Mouse (Mus musculus) spleen, embryonic (tissue): Measurements from ENCODE around the gene Sh2d3c.

ENCODE experiments used
- CTCF ChIA-PET: fragments of 350-600 bp; sonication (Branson Sonifier 250); formaldehyde crosslinking; loops from one replicate; lab custom pipeline; 2022; lab: Charles Lee

The Sh2d3c gene

DNA sequence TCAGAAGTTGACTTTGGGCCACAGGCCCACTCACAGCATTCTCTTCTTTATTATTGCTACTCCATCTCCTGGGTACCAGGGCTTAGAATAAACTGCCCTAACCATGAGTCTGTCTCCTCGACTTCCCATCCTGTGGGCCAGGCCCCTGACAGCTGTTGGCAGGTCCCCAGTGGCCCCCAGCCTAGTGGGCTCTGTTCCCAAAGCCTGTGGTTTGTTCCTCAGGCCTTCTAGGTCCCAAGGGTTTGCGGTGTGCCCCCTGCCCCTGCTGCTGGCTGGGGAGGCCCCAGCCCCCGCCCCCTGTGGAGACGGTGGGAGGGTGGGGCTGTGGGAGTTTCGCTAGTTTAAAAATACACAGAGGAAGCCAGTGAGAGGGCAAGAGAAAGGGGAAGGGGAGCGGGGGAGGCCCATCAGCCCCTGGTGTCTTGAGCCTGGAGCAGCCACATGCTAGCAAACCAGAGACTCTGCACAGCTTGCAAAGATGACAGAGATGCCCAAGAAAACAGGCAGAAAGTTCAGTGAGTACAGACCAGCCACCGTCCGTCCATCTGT lies at the start of gene Sh2d3c:
Gene Sh2d3c, plus strand, starts transcription at position 375 of the 549 bp plus-strand sequence.
- CTCF ChIA-PET = interaction anchor here (0.5 to 0.7 kb wide), 2 partner anchors 15 to 18 kb away, joined by 3 to 6 read pairs; no protein-coding TSS in a partner anchor

DNA sequence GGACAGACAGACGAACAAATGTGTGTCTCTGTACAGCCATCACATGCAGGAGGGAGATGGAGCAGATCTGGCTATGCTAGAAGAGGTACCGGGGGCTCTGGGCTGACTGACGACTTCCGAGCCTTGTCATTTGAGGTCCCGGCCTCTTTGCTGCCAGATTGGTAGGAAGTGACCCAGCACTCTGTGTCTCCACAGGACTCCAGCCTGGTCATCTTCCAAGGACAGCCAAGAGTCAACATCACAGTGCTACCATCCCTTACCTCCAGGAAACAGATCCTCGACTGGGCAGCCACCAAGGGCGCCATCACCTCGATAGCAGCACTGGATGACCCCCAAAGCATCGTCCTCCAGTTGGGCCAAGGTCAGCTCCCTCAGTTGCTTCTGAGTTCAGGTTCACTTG lies 49.7 kb upstream of the Sh2d3c start:
- CTCF ChIA-PET = interaction anchor here (0.6 kb wide), 1 partner anchor 272 kb away, joined by 11 read pairs; no protein-coding TSS in a partner anchor

DNA sequence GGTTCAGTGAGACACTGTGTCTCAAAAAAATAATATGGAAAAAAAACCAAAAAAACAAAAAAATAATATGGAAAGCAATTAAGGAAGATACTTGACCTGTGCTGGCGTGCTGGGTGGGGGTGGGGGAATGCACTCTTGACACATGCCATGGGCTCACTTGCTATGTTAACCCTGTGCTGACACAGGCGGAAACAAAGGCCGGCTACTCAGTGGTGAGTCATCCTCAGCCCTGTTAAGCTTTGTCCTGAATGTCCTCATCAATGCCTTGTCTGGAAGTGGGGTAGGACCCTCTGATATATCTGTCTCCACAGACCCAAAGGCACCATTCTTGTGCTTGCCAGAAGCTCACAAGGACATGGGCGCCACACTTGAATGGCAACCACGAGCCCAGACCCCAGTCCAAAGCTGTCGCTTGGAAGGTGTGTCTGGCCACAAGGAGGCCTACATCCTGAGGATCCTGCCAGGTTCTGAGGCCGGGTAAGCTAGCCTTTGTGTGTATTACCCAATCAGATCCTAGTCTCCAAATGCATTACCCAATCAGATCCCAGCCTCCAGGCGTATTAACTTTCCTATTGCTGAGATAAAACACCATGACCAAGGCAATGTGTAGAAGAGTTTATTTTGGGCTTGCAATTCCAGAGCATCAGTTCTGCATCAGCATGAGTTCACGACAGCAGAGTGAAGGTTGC lies 48.8 kb upstream of the Sh2d3c start:
- CTCF ChIA-PET = interaction anchor here (0.6 kb wide), 1 partner anchor 273 kb away, joined by 11 read pairs; no protein-coding TSS in a partner anchor

DNA sequence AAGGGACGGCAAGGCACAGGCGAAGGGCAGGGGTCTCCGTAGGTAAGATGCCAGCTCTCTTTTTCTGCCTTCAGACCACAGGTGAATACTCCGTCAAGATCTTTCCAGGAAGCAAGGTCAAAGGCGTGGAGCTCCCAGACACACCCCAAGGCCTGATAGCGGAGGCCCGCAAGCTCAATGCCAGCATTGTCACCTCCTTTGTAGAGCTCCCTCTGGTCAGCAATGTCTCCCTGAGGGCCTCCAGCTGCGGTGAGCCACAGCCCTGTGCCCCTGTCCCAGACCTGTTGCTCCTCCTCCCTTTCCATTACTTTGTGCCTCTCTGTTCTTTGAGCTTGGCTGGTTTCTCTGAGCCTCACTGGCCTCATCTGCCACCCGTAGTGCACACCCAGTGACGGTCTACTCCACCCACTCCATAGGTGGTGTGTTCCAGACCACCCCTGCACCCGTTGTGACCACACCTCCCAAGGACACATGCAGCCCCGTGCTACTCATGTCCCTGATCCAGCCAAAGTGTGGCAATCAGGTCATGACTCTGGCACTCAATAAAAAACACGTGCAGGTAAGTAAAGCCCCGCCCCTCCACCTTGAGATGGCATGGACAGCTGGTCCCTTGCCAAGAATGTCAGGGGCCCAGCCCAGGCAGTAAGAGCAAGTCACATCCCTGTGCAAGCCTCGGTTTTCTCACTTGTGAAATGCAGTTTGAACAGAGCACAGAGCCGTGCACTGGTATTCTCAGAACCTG lies 47.5 kb upstream of the Sh2d3c start:
- CTCF ChIA-PET = no interaction called here

DNA sequence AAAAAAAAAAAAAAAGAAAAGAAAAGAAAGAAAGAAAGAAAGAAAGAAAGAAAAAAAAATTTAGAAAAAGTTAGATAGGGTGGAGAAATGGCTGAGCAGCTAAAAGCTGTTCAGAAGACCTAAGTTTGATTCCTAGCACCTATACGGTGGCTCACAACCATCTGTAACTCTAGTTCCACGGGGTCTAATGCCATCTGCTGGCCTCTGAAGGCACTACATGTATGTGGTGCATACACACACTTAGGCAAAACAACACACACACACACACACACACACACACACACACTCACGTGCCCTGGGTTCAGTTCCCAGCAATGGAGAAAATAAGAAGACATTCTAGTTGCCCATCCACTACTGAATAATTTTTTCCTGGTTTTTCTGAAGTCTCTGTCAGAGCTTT lies 44.0 kb upstream of the Sh2d3c start:
- CTCF ChIA-PET = interaction anchor here (0.6 kb wide), 1 partner anchor 76 kb away, joined by 3 read pairs; no protein-coding TSS in a partner anchor

DNA sequence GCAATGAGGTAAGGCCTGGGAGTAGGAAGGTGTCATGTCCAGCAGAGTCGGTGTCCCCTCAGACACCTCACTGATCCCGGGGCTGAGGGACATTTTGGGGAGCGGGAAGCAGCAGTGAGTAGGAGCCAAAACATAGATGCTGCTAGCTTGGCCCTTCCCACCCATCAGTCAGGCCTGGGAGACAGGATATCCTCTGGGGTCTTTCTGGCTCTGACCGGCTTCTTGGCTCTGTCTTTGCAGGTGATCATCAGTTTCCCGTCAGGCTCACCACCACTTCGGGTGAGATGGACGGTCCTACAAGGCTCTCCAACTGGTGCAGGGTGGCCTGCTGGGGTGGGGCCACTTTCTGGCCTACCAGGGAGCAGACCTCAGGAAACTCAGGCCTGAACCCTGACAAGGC lies 43.2 kb upstream of the Sh2d3c start:
- CTCF ChIA-PET = no interaction called here

DNA sequence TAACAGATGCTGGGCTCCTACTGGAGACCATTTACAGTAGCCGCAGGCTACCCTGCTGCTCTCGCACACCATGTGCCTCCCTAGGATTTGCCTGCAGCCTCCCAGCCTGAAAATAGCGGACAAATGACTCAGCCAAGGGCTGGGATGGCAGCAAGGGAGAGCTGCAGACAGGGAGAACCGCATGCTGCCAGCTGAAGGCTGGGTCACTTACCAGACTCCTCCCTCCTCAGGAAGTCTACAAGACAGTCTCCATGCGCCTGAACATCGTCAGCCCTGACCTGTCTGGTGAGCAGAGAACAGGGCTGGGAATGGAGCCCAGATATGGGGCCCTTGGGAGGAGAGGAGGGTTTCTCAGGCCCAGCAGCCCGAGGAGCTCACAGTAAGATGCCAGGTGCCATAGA lies 40.8 kb upstream of the Sh2d3c start:
- CTCF ChIA-PET = no interaction called here

DNA sequence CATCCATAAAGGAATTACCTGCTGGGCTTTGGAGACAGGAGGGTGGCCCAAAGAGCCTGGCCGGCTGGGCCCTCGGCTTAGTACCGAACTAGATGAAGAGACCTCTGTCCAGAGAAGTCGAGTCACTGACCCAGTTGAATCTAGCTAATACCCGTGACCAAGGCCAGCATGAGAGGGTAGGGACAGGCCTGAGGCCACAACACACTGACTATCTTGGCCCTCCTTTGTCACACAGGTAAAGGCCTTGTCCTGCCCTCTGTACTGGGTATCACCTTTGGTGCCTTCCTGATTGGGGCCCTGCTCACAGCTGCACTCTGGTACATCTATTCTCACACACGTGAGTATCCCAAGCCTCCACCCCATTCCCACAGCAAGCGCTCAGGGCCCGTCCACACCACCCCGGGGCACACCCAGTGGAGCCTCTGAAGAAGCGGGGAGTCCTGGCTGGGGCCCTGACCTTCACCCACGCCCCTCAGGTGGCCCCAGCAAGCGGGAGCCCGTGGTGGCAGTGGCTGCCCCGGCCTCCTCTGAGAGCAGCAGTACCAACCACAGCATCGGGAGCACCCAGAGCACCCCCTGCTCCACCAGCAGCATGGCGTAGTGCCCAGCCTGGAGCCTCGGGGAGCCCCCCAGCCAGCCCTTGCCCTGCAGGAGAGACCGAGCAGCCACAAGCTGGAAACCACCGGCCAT lies 39.7 kb upstream of the Sh2d3c start:
- CTCF ChIA-PET = no interaction called here

DNA sequence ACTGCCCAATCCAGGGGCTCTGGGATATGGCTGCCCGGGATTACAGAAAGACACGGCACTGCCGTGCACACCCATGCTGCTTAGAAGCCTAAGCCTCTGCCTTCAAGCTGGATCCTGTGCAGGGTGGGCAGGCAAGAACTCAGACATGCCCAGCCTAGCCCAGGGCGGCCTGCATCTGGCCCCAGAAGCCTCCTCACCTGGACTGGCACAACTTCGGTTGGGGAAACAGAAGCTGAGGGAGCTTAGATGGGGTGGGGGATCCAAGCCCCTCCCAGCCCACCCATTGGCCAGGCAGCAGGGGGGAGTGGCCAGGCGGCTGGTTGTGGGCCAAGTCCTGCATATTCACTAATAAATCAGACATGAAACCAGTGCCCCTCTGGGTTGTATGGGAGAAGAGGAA lies 39.1 kb upstream of the Sh2d3c start:
- CTCF ChIA-PET = no interaction called here

DNA sequence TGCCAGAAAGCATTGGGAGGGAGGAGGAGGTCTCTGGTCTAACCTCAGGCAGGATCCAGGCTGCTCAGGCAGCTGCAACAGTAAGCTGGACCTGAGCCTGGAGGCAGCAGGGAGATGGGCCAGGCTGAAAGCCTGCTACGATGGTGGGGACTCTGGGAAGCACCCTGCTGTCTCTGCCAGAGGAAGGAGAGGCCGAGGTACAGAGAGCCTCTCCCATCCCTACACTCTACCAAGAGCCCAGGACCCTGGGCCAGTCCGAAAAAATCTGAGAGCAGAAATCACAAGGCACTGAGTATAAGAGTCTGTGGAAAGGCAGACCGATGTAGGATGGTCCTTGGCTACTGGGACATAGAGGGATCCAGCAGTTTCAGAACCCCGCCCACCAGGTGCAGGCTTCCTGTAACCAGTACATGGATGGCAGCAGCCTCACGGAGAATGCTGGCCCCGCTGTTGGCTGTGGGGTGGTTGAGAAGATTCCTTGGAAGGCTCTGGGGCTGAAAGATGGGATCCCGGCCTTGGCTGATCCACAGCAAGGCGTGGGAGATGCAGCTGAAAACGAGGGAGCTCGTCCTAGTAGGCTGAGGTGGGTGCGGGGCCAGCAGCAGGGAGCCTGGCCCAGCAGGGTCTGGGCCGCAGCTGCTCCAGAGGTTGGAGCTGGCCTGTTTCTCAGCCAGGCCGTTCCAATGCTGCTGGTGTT lies 38.0 kb upstream of the Sh2d3c start:
- CTCF ChIA-PET = no interaction called here

DNA sequence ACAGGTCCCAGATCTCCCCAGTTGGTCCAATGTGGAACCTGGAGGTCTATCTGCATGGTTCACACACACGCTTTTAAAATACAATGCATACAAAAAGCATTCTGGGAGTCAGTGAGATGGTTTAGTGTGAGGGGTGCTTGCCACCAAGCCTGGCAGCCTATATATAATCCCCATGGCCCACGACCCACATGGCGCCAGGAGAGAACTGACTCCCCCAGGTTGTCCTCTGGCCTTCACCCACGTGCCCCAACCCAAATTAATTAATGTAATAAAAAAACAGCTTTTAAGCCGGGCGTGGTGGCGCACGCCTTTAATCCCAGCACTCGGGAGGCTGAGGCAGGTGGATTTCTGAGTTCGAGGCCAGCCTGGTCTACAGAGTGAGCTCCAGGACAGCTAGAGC lies 37.2 kb upstream of the Sh2d3c start:
- CTCF ChIA-PET = no interaction called here

DNA sequence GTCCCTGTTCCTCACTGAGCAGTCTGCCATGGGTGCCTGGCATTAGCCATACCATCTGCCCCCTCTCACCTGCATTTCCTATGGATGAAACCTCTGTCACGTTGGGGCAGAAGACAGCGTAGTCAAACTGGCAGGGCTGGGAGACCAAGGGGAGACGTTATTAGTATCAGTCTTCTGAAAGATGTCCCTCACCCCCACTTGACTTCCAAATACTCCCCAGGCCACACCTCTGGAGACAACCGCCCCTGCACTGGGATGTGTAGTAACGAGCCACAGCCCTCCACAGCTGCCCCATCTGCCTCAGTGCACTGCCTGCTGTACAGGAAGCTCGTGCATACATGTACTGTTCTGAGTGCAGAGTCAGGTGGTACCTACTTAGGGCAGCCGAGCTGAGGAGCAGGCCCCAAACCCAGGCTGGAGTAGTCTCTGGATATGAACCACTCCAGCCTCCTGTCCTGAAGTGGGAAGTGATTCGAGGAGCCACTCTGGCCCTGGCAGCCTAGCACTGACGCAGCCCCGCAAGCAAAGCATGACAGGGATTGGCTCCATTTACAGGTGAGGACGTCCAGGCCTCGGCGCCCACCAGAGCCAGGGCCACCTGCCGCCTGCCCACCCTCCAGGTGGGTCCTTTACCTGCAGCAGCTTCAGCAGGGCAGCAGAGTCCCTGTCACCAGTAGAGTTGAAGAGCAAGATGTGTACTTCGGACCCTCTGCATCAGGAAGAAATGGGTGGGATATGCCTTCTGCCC lies 36.0 kb upstream of the Sh2d3c start:
- CTCF ChIA-PET = no interaction called here

DNA sequence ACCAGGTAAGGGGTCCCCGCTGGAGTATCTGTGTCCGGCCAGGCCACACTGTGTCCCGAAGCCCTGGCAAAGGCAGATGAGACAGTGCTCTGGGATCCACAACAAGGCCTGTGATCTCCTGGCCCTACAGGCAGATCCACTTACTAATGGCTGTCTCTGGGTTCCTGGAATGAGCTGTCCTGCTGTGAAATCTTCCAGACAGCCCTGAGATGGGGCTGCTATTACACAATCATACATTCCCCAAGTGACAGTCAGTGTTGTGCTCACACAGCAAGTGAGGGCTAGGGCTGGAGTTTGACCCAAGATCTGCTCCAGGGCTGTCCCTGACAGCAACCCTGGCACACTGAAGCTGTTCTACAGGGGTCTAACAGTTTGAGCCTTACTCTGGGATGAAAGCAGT lies 35.0 kb upstream of the Sh2d3c start:
- CTCF ChIA-PET = no interaction called here

DNA sequence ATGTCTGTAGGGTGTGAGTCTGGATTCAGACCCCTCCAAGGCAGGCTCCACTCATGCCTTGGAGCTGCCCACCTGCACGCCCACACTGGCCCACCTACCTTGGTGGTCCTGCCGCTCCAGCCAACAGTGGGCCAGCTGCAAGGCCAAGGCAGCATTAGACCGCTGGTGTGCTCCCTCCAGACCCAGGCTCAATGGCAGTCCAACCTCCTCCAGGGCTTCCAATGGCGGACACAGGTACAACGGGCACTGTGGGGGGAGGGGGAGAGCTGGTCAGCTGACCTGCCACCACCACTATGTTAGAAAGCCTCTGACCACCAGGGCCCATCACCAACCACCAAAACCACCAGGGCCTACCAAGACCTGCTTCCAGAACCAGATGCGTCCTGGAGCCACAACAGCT lies 34.2 kb upstream of the Sh2d3c start:
- CTCF ChIA-PET = interaction anchor here (0.6 kb wide), 1 partner anchor 478 kb away, joined by 5 read pairs; no protein-coding TSS in a partner anchor

DNA sequence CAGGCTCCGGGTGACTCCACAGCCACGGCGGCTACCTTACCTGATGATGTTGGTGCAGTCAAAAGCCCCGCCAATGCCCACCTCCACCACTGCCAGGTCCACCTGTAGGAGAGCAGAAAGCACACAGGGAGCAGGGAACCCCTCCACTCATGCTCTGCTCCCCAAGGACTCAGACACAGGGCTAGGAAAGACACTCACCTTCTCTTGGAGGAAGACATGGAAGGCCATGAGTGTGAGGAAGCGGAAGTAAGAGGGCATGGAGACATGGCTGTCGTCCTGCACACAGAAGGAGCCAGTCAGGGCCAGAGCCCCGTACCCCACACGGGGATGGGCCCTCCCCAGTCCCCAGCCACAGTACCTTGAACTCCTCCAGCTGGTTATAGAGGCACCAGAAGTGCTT lies 33.3 kb upstream of the Sh2d3c start:
- CTCF ChIA-PET = no interaction called here

DNA sequence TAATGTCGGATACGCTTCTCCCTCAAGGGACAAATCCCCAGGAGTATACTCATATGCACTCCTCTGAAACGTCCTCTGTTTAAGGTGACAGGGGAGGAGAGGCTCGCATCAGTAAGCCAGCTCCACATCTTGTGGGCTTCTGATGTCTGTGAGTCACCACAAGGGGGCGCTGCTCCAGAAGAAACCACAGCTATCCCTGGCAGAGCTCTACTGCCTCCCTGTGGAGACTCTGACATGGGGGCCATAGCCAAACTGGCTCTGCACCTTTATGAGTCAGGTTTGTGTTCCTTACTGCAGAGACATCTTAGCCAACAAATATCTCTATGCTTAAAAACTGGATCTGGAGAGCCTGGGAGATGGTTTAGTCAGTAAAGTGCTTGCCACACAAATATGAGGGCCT lies 31.4 kb upstream of the Sh2d3c start:
- CTCF ChIA-PET = interaction anchor here (0.6 to 1.2 kb wide), 5 partner anchors 54 to 1715 kb away, joined by 3 to 4 read pairs (median 4); no protein-coding TSS in a partner anchor

DNA sequence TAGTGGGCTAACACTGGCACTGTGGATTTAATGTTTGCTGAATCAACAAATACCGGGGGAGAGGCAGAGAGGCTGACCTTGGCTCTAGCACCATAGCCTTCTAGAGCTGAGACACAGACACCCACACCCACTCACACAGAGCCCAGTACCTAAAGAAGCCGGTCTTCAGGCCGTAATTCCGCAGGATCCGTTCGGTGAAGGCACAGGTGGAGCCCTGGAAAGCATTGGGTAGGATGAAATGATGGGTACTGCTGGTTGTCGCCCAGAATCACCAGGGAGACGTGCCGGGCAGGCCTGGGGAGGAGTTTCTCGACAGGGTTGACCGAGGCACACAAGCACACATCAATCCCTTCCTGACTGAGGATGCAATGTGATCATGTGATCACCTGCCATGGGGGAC lies 29.8 kb upstream of the Sh2d3c start:
- CTCF ChIA-PET = no interaction called here

DNA sequence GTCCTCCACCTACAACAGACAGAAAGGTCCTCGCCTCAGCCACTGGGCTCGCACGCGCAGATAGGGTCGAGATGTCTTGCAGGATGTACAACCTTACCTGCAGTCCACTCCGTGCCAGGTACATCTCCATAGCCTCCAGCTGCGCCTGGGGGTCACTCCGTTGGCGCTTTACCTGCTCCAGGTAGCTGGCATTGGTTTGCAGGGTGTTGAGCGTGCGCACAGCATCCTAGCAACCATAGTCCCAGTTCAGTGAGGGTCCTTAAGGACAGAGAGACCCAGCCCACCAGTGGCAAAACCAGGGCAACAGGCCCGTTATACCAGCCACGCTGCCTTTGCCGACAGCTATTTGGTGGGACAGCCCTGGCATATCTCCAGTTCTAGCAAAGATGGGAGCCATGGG lies 28.4 kb upstream of the Sh2d3c start:
- CTCF ChIA-PET = interaction anchor here (1.1 kb wide), 1 partner anchor 64 kb away, joined by 4 read pairs; the partner anchor contains the start of gene Tor2a

DNA sequence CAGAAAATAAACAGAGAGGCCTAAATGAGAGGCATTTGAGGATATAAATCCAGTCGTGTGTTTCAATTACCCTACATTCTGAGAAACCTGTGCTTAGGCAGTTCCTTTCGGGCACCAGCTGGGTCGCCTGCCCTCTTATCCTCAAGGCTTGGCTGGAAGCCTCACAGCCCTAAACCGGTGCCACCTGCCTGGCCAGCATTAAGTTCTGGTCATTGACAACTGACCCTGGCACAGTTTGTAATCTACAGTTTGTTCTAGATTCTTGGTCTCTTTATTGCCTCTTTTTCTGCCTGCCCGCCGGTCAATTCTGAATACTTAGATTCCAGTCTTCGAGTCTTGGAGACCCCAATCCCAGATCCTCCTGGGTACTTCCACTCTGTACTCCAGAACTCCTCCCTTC lies 27.6 kb upstream of the Sh2d3c start:
- CTCF ChIA-PET = interaction anchor here (0.6 to 1.1 kb wide), 2 partner anchors 64 to 241 kb away, joined by 3 to 4 read pairs; partner anchors contain the start of gene Tor2a

DNA sequence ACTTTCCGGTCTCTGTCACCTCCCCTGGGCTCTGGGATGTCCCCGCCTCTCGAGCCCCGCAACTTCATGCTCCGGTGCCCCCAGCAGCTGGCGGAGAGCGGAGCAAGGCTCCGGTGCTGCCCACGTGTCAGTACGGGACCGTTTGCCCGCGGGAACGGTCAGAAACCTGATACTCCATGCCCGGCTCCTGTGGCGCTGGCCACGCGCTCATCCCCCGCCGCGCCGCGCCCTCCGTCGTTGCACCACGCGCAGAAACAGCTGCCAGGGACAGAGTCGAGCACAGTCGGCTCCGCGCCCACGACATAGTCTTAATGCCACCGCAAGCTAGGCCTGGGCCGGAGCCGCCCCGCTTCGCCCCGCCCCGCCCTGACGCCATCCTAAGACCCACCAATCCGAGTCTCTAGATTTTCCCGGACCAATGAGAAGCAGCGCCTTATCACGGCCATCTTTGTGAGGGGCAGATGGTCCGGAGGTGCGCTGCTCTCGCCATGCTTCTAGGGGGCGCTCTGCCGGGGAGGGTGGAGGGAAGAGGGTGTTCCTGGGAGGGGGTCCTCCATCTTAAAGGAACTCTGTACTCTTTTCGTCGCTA lies 26.9 kb upstream of the Sh2d3c start:
- CTCF ChIA-PET = interaction anchor here (0.6 kb wide), 1 partner anchor 242 kb away, joined by 3 read pairs; no protein-coding TSS in a partner anchor
